Mouse (Mus musculus): ENCODE data around the gene Trpv3. TPM values are rescaled to one million over a fixed set of nuclear protein-coding genes. Genes with fewer than 3 reads are reported as not detected.
"Not testable (repeated sequence)": the region's sequence is repeated elsewhere in the genome, so short reads cannot be mapped to it uniquely, and the experiment has no call there.

Gene Trpv3
- polyA plus RNA-seq, 1 experiment = 0.14 TPM

GRCm38 (mm10) chr11:73283369-73283768, 16.2 kb downstream of the Trpv3 start:
- 85% methylated on average over 9 of the region's 9 CpGs for WGBS
- H3K27me3 ChIP-seq (ENCODE audit: control insufficient read depth, insufficient read depth, low read length) = no peaks in the 10 kb centered on the region
- TF ChIP-seq POLR2A (IDR thresholded peaks at IDR 0.05; ENCODE audit: low read depth, low read length) (no peak), CTCF (IDR thresholded peaks at IDR 0.05; ENCODE audit: extremely low read depth, insufficient read depth, insufficient read length, insufficient replicate concordance) (no peak)
- H3K4me1 ChIP-seq (ENCODE audit: control insufficient read depth, insufficient read depth, insufficient read length) = no peaks in the 10 kb centered on the region
- no peaks in the 10 kb centered on the region for H3K36me3 ChIP-seq (ENCODE audit: control insufficient read depth, insufficient read depth, low read length)
- H3K4me3 ChIP-seq (ENCODE audit: extremely low read depth, insufficient read depth, insufficient read length) = no peak overlapping the region
- no peak overlapping the region for H3K27ac ChIP-seq (ENCODE audit: insufficient read depth, low read length)
- no peak for DNase-seq (ENCODE audit: low read depth in 1 of 2, low spot score in 2 of 2)

- H3K27me3 ChIP-seq (ENCODE audit: control insufficient read depth, insufficient read depth, low read length) = no peaks in the 10 kb centered on the region
- H3K36me3 ChIP-seq (ENCODE audit: control insufficient read depth, insufficient read depth, low read length) = no peaks in the 10 kb centered on the region
- no peak overlapping the region for H3K4me3 ChIP-seq (ENCODE audit: extremely low read depth, insufficient read depth, insufficient read length)
- TF ChIP-seq POLR2A (IDR thresholded peaks at IDR 0.05; ENCODE audit: low read depth, low read length) (no peak), CTCF (IDR thresholded peaks at IDR 0.05; ENCODE audit: extremely low read depth, insufficient read depth, insufficient read length, insufficient replicate concordance) (no peak)
- no peak overlapping the region for H3K27ac ChIP-seq (ENCODE audit: insufficient read depth, low read length)
- no peaks in the 10 kb centered on the region for H3K4me1 ChIP-seq (ENCODE audit: control insufficient read depth, insufficient read depth, insufficient read length)
- no peak for DNase-seq (ENCODE audit: low read depth in 1 of 2, low spot score in 2 of 2)
- 30% methylated on average over 1 of the region's 1 CpGs for WGBS
Observed at GRCm38 (mm10) chr11:73283926-73284325, 16.7 kb downstream of the Trpv3 start.

GRCm38 (mm10) chr11:73284351-73284750, 17.2 kb downstream of the Trpv3 start:
- no peak overlapping the region for H3K4me3 ChIP-seq (ENCODE audit: extremely low read depth, insufficient read depth, insufficient read length)
- H3K27ac ChIP-seq (ENCODE audit: insufficient read depth, low read length) = no peak overlapping the region
- TF ChIP-seq POLR2A (IDR thresholded peaks at IDR 0.05; ENCODE audit: low read depth, low read length) (no peak), CTCF (IDR thresholded peaks at IDR 0.05; ENCODE audit: extremely low read depth, insufficient read depth, insufficient read length, insufficient replicate concordance) (no peak)
- no peaks in the 10 kb centered on the region for H3K4me1 ChIP-seq (ENCODE audit: control insufficient read depth, insufficient read depth, insufficient read length)
- DNase-seq (ENCODE audit: low read depth in 1 of 2, low spot score in 2 of 2) = no peak
- no peaks in the 10 kb centered on the region for H3K27me3 ChIP-seq (ENCODE audit: control insufficient read depth, insufficient read depth, low read length)
- H3K36me3 ChIP-seq (ENCODE audit: control insufficient read depth, insufficient read depth, low read length) = no peaks in the 10 kb centered on the region

GRCm38 (mm10) chr11:73289621-73290020, 22.4 kb downstream of the Trpv3 start:
- Histone ChIP-seq H3K27ac (ENCODE audit: insufficient read depth, low read length) (no peak overlapping the region), H3K4me1 (ENCODE audit: control insufficient read depth, insufficient read depth, insufficient read length) (no peaks in the 10 kb centered on the region), H3K36me3 (ENCODE audit: control insufficient read depth, insufficient read depth, low read length) (no peaks in the 10 kb centered on the region), H3K27me3 (ENCODE audit: control insufficient read depth, insufficient read depth, low read length) (no peaks in the 10 kb centered on the region), H3K4me3 (ENCODE audit: extremely low read depth, insufficient read depth, insufficient read length) (no peak overlapping the region)
- no peak for DNase-seq (ENCODE audit: low read depth in 1 of 2, low spot score in 2 of 2)
- TF ChIP-seq CTCF (IDR thresholded peaks at IDR 0.05; ENCODE audit: extremely low read depth, insufficient read depth, insufficient read length, insufficient replicate concordance) (no peak), POLR2A (IDR thresholded peaks at IDR 0.05; ENCODE audit: low read depth, low read length) (no peak)
- WGBS = 84% methylated on average over 1 of the region's 1 CpGs

- no peaks in the 10 kb centered on the region for H3K4me1 ChIP-seq (ENCODE audit: control insufficient read depth, insufficient read depth, insufficient read length)
- no peaks in the 10 kb centered on the region for H3K27me3 ChIP-seq (ENCODE audit: control insufficient read depth, insufficient read depth, low read length)
- TF ChIP-seq CTCF (IDR thresholded peaks at IDR 0.05; ENCODE audit: extremely low read depth, insufficient read depth, insufficient read length, insufficient replicate concordance) (no peak), POLR2A (IDR thresholded peaks at IDR 0.05; ENCODE audit: low read depth, low read length) (no peak)
- no peak overlapping the region for H3K27ac ChIP-seq (ENCODE audit: insufficient read depth, low read length)
- H3K36me3 ChIP-seq (ENCODE audit: control insufficient read depth, insufficient read depth, low read length) = no peaks in the 10 kb centered on the region
- WGBS = 77% methylated on average over 2 of the region's 2 CpGs
- H3K4me3 ChIP-seq (ENCODE audit: extremely low read depth, insufficient read depth, insufficient read length) = no peak overlapping the region
- DNase-seq (ENCODE audit: low read depth in 1 of 2, low spot score in 2 of 2) = no peak
Observed at GRCm38 (mm10) chr11:73303123-73303522, 35.9 kb downstream of the Trpv3 start.

GRCm38 (mm10) chr11:73315961-73316360, 48.8 kb downstream of the Trpv3 start:
- no peak for DNase-seq (ENCODE audit: low read depth in 1 of 2, low spot score in 2 of 2)
- Histone ChIP-seq H3K4me1 (ENCODE audit: control insufficient read depth, insufficient read depth, insufficient read length) (no peaks in the 10 kb centered on the region), H3K36me3 (ENCODE audit: control insufficient read depth, insufficient read depth, low read length) (no peaks in the 10 kb centered on the region), H3K27me3 (ENCODE audit: control insufficient read depth, insufficient read depth, low read length) (no peaks in the 10 kb centered on the region), H3K27ac (ENCODE audit: insufficient read depth, low read length) (no peak overlapping the region), H3K4me3 (ENCODE audit: extremely low read depth, insufficient read depth, insufficient read length) (no peak overlapping the region)
- TF ChIP-seq CTCF (IDR thresholded peaks at IDR 0.05; ENCODE audit: extremely low read depth, insufficient read depth, insufficient read length, insufficient replicate concordance) = no peak
- 61% methylated on average over 3 of the region's 3 CpGs for WGBS

GRCm38 (mm10) chr11:73318581-73318980, 51.4 kb downstream of the Trpv3 start:
- DNase-seq (ENCODE audit: low read depth in 1 of 2, low spot score in 2 of 2); H3K4me3 ChIP-seq (ENCODE audit: extremely low read depth, insufficient read depth, insufficient read length); H3K27me3 ChIP-seq (ENCODE audit: control insufficient read depth, insufficient read depth, low read length); H3K27ac ChIP-seq (ENCODE audit: insufficient read depth, low read length); H3K36me3 ChIP-seq (ENCODE audit: control insufficient read depth, insufficient read depth, low read length); H3K4me1 ChIP-seq (ENCODE audit: control insufficient read depth, insufficient read depth, insufficient read length): not testable (repeated sequence)
- 77% methylated on average over 2 of the region's 2 CpGs for WGBS

GRCm38 (mm10) chr11:73321064-73321463, 53.9 kb downstream of the Trpv3 start:
- not testable (repeated sequence) for H3K4me3 ChIP-seq (ENCODE audit: extremely low read depth, insufficient read depth, insufficient read length); H3K27ac ChIP-seq (ENCODE audit: insufficient read depth, low read length); H3K27me3 ChIP-seq (ENCODE audit: control insufficient read depth, insufficient read depth, low read length); DNase-seq (ENCODE audit: low read depth in 1 of 2, low spot score in 2 of 2); H3K36me3 ChIP-seq (ENCODE audit: control insufficient read depth, insufficient read depth, low read length); H3K4me1 ChIP-seq (ENCODE audit: control insufficient read depth, insufficient read depth, insufficient read length)
- WGBS = 89% methylated on average over 13 of the region's 13 CpGs
